Mouse (Mus musculus) thymus, postnatal 10 days (tissue): ENCODE results near the gene Fchsd2.

Experiments used
- DNase-seq, 2 experiments: peaks; one replicate each; pipeline ENCODE4 v3.0.0; 2021; ENCODE audit warnings: low spot score in 2 of 2

The Fchsd2 gene

GRCm38 (mm10) chr7:101287820-101288219, 195.2 kb downstream of the Fchsd2 start:
- no peak for DNase-seq

DNA sequence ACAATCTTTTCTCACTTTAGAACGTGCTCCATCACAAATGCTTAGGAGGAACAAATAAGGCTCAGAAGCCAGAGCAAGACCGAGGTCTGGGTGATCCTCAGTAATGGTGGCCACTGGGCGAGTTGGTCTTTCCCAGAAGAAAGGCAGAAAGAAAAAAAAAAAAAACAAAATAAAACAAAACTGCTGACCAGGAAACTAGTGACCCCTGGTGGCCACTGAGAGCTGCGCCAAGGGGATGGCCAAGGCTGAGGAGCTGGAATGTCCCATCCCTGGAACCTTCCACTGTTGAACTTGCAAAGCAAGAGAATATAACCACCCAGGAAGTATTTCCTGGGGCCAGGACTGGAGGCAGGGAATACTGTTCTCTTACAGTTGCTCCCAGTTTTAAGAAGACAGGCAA, 195.8 kb downstream of the Fchsd2 start:
- peak in 1 of 2 experiments; percentile 52 for DNase-seq

DNA sequence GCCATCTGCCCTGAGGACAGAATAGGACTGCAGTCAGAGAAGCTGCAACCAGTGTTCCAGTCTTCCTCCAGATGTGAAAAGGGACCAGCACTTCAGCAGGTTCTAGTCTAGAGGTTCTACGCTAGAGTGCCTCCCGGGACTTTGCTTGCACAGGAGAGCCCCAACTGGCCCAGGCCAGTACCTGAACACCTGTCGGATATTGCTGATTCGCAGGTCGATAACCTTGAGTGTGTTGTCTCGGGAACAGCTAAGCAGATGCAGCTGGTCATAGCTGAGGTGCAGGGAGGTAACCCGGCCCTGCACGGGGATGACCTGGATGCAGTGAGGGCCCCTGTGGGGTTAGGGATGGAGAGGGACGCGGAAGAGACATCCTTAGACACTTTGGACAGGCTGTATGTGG, 197.7 kb downstream of the Fchsd2 start:
- no peak for DNase-seq

DNA sequence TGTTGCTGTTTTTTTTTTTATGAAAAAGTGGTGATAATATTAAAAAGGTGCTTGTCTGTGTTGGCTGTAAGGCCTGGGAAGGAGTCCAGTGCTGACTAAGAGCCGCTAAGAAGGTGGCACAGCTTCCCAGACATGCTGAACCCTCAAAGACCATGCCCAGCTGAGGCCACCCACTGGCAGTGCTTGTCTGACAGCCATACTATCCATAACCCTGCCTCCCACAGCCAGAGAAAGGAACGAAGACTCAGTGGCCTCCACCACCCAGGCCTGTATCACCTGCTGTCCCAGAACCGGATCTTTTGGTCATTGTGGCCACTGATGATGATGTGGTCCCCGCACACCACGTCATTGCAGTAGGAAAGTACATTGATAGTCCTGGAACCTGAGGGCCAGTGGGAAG, 198.5 kb downstream of the Fchsd2 start:
- DNase-seq = no peak

- no peak for DNase-seq
Observed at GRCm38 (mm10) chr7:101291641-101292040, 199.0 kb downstream of the Fchsd2 start.

DNA sequence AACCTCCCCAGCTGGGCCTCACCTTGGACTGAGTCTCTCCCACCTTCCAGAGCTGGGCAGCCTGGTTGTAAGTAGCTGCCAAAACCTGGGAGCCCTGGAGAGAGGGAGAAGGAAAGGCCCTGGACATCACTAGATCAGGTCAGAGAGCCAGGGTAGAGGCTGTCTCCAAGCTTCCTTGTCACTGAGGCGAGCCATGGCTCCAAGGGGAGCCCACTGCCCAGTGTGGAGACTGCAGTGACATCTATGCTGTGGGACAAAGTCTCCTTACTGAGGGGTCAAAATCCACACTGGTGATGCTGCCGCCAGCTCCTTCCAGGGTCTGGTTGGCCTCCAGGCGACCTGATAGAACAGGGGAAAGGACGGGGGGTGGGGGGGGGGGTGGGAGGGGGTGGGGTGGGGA, 199.4 kb downstream of the Fchsd2 start:
- no peak for DNase-seq

DNA sequence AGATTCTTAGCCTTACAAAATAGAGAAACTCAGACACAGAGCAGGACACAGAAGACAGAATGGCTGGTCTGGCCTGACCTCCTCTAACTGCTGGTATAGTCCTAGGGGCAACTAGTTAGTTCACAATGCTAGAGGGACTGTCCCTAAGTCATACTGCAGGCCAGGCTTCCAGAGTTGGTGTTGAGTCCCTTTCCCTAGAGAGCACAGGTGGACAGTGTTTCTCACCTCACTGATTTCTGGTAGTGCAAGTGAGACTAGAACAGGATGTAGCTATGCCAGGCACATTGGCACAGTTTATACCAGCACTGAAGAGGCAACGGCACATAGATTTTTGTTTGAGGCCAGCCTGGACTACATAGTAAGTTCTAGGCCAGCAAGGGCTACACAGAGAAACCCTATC, 200.0 kb downstream of the Fchsd2 start:
- DNase-seq = no peak

DNA sequence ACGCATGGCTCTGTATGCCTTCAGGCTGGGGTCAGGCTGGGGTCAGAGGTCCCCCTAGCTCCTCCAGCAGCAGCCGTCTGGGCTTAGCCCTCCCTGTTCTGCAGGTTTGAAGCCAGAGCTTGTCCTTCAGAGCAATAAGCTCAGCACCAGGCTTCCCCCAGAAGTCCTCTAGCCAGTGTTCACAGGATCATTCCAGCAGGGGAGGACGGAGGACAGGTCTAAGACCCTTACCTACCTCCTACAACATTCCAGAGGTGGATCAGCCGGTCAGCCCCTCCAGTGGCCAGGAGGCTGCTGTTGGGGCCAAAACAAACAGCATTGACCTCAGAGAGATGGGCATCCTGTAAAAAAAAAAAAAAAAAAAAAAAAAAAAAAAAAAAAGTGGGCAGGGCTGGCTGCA, 200.5 kb downstream of the Fchsd2 start:
- no peak for DNase-seq

- DNase-seq = no peak
Observed at GRCm38 (mm10) chr7:101293611-101294010, 200.9 kb downstream of the Fchsd2 start.

GRCm38 (mm10) chr7:101295438-101295837, 202.8 kb downstream of the Fchsd2 start:
- DNase-seq = no peak

DNA sequence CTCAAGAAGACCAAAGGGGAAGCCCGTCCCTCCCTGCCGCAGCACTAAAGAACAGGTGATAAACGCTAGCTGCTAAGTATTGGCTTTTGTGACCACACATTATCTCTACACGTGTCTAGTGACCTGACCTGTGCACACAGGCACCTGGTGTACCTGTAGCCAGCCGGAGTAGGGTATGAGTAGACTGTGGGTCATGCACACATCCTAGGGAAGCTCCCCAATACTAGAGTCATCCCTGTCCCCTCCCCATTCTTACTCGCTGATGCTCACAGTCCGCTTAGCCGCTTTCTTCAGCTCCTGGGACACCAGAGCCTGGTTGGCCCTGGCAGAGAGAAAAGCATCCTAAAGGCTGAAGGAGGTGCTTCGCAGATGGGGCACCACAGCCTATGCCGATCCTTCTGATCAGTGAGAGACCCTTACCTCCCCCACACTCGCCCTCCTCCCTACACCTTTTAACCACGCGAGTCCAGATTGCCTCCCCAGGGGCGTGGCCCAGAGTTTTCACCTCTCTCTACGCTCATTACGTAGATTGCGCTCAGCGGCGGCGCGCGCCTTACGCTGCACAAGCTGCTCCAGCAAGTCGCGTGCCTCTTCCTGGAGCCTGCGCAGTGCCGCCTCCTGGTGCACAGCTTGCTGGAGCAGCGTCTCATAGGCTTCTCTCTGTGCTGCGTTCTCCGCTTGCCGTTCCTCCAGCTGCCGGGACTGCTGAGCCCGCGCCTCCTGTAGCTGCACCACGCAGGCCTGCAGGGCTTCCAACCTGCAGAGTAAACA, 203.8 kb downstream of the Fchsd2 start:
- DNase-seq = peak; percentile 63 to 74

- DNase-seq = no peak
Observed at GRCm38 (mm10) chr7:101297023-101297405, 204.4 kb downstream of the Fchsd2 start.

- DNase-seq = no peak
Observed at GRCm38 (mm10) chr7:101298375-101298774, 205.7 kb downstream of the Fchsd2 start.

DNA sequence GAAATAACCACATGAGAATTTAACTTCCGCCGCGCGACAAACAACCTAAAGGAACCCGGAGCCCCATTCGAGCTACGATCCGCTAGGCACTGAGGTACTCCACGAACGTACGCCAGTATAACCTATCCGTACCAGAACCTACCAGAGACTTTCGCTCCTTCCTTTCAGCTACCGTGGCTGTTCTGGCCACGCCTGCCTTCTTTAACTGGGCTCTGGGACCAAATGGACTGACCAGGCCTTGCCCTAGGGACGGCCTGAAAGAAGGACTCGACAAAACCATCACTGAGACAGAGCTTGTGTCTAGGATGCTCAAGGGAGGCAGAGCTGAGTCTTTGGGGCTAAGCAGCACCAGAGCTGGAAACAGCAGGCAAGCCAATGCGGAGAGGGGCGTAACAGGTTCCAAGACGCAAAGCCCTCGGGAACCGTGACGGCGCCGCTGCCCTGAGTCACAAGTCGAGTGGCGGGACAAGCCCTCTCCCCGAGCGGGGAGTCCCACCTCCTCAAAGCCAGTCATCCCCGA, 208.8 kb downstream of the Fchsd2 start:
- peak; percentile 39 to 58 for DNase-seq

DNA sequence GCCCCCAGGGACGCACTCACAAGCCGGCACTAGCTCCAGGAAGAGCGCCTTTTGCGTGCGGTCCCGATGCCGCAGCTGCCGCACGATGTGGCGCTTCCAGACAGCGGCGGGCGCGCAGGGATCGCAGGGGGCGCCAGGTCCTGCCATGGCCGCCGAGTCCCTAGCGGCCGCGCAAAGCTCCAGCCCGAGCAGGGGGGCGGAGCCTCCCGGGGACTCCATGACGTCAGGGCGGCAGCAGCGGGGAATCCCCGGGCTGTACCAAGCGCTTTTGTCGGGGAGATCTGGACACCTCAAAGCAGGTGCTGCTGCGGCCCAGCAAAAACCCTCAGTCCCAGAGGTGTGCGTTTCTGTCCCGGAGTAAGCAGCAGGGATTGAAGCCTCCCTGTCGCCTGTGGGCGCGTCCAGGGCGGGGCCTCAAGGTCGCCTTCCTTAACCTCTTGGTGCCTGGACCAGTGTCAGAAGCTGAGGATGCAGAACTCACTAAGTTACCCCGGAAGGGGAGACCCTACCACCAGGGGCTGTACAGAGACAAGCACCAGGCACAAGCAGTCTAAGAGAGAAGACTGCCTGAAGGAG, 209.3 kb downstream of the Fchsd2 start, which contains the start of gene Atg16l2:
Gene Atg16l2 (minus strand): TSS at position 371 of the 576 bp plus-strand sequence.
- DNase-seq = peak; percentile 94 to 95

GRCm38 (mm10) chr7:101302691-101303090, 210.0 kb downstream of the Fchsd2 start:
- DNase-seq = no peak

DNA sequence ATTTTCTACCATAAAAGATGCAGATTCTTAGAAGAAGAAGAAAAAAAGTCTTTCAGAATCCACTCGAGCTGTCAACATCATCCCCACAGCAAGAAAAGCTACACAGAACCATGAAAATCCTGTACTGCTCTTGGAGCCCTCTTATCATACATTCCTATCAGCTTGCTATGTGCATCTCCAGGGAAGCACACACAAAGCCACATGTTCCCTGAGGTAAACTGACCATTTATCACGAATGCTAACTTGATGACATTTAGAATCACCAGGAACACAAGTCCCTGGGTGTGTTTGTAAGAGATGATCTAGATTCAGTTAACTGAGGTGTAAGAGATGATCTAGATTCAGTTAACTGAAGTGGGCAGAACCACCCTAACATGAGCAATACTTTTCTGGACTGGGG, 214.2 kb downstream of the Fchsd2 start:
- DNase-seq = no peak

GRCm38 (mm10) chr7:101309985-101310326, 217.3 kb downstream of the Fchsd2 start:
- DNase-seq = no peak

DNA sequence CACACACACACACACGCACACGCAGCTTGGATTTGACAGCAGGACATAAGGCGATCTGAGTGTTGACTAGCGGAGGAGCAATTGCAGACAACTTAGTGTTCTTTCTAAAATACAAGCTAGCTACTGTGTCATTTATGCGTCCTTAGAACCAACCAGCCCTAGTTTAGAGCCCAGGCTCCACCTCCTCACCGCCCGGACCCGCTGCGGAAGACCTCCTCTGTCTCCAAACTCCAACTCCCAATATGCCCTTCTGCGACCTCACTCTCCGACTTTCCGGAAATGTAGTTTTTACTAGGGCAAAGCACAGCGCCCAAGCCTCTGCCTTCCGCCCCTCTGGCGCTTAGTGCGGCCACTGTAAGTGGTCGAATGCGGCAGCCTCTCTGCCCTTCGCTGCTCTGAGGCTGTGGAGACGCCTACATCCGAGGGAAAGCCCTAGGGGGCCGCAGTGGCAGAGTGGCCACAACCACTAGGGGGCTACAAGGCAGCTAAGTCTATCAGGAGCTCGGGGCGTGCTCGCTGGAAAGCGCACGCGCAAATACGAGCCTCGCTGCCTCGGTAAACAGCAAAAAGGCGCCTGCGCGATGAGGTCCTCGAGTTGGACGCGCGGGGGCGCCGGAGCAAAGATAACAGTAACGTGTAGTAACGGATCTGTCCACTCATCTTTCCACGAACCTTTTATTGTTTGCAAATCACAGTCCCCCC, 217.8 kb downstream of the Fchsd2 start:
- peak; percentile 94 to 98 for DNase-seq

DNA sequence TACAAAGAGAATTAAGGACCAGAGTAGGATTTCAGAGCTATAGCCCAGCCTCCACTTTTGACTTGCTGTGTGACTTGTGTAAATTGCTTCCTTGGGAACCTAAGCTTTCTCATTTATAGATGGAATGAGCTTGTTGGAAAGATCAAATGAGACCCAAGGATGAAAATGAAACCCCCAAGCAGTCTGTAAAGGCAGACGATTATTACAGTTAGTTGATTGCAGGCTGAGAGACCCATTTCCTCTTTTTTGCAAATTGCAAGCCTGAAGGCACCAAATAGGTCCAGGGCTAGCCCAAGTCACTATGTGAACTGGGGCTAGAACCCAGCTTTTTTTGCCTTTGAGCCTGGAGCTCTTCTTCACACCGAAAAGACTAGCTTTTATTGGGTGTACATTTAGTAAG, 218.4 kb downstream of the Fchsd2 start:
- DNase-seq = no peak

DNA sequence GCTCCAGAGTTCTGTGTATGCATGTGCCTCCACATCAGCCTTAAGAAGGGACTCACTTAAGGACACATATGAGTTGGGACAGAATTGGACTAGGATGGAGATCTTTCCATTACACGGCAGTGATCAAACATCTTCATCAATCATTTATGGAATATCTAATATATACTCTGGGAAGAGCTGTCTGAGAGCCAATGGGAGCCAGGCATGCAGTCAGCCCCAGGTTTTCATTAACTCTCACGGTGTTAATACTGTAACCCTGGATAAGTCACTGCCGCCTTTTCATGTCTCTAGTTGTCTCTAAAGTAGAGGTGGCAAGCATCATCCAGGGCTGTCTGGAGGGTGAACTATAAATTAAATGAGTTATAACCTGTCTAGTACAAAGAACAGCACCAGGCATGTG, 220.4 kb downstream of the Fchsd2 start:
- no peak for DNase-seq

DNA sequence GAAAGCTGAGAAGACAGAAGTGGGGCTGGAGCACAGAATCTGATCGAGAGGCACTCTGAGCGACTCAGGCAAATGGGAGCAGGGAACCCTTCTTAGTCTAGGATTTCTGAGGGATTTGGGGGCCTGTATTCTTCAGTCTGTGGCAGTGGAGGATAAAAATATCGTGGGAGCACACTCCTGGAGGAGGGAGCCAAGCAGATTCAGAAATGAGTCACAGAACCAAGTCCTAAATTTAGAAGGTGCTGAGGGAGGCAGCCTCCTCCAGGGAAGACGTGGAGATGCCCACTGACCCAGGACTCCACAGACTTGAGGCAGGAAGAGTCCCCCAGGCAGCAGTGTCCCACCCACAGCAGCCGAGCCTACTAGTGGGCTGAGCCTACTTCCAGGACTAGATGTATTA, 221.7 kb downstream of the Fchsd2 start:
- no peak for DNase-seq

DNA sequence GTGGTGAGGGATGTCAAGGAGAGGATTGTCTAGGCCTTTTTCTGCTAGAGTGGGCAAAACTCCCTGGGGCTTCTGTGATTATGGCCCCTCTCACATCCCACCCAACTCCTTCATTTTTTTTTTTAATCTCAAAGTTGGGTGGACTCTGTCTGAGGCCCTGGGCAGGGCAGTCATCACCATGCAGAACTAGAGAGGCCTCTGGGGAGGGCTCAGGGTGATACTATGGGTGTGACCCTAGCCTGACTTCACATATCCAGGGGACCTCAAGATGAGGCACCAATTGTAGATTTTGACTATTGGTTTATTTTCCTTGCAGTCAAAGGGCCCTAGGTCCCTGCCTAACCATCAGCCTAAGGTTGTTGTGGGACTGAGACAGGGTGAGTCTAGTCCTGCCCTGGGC, 223.0 kb downstream of the Fchsd2 start:
- no peak for DNase-seq
